Mouse (Mus musculus): Measurements from ENCODE around the gene Gm19426.
A peak's percentile ranks its signal among the peaks of the same experiment; 100 is the strongest.
"Not testable (repeated sequence)": the region's sequence is repeated elsewhere in the genome, so short reads cannot be mapped to it uniquely, and the experiment has no call there.

The Gm19426 gene

GRCm38 (mm10) chr2:84750115-84750514 is 6.7 kb upstream of the Gm19426 start:
- no peak for DNase-seq (ENCODE audit: low spot score in 2 of 2)

GRCm38 (mm10) chr2:84744126-84744525 is 671 bp upstream of the Gm19426 start:
- DNase-seq (ENCODE audit: low spot score in 2 of 2) = no peak

GRCm38 (mm10) chr2:84742451-84743283 is 788 bp downstream of the Gm19426 start:
- DNase-seq (ENCODE audit: low spot score in 2 of 2) = no peak

GRCm38 (mm10) chr2:84741841-84742450 is 1.5 kb downstream of the Gm19426 start:
- DNase-seq (ENCODE audit: low spot score in 2 of 2) = no peak

GRCm38 (mm10) chr2:84740608-84741333 is 2.7 kb downstream of the Gm19426 start:
- no peak for DNase-seq (ENCODE audit: low spot score in 2 of 2)

GRCm38 (mm10) chr2:84738271-84738911 is 5.1 kb downstream of the Gm19426 start:
- no peak for DNase-seq (ENCODE audit: low spot score in 2 of 2)

- DNase-seq (ENCODE audit: low spot score in 2 of 2) = no peak
Measured at GRCm38 (mm10) chr2:84737451-84737925, 6.0 kb downstream of the Gm19426 start.

- no peak for DNase-seq (ENCODE audit: low spot score in 2 of 2)
Measured at GRCm38 (mm10) chr2:84736312-84737161, 6.9 kb downstream of the Gm19426 start.

GRCm38 (mm10) chr2:84735346-84735920 is 8.0 kb downstream of the Gm19426 start:
- DNase-seq (ENCODE audit: low spot score in 2 of 2) = no peak

GRCm38 (mm10) chr2:84734919-84735318 is 8.5 kb downstream of the Gm19426 start:
- no peak for DNase-seq (ENCODE audit: low spot score in 2 of 2)

GRCm38 (mm10) chr2:84734351-84734864 is 9.0 kb downstream of the Gm19426 start:
- DNase-seq (ENCODE audit: low spot score in 2 of 2) = no peak

- DNase-seq (ENCODE audit: low spot score in 2 of 2) = peak in 1 of 2 experiments; percentile 58
Measured at GRCm38 (mm10) chr2:84733579-84734300, 9.7 kb downstream of the Gm19426 start, which contains the start of gene Ypel4. Ypel4 (plus strand) TSS chr2:84734058.

GRCm38 (mm10) chr2:84732394-84732793 is 11.1 kb downstream of the Gm19426 start:
- DNase-seq (ENCODE audit: low spot score in 2 of 2) = no peak

GRCm38 (mm10) chr2:84731206-84731605 is 12.2 kb downstream of the Gm19426 start:
- DNase-seq (ENCODE audit: low spot score in 2 of 2) = no peak

- DNase-seq (ENCODE audit: low spot score in 2 of 2) = not testable (repeated sequence)
Measured at GRCm38 (mm10) chr2:84728191-84728590, 15.3 kb downstream of the Gm19426 start.

GRCm38 (mm10) chr2:84727172-84727858 is 16.1 kb downstream of the Gm19426 start, which contains the start of gene Clp1:
Clp1 (minus strand) TSS chr2:84727350.
- DNase-seq (ENCODE audit: low spot score in 2 of 2) = peak; percentile 88 to 96

GRCm38 (mm10) chr2:84726716-84727115 is 16.7 kb downstream of the Gm19426 start:
- DNase-seq (ENCODE audit: low spot score in 2 of 2) = no peak

- DNase-seq (ENCODE audit: low spot score in 2 of 2) = no peak
Measured at GRCm38 (mm10) chr2:84725770-84726169, 17.7 kb downstream of the Gm19426 start.

GRCm38 (mm10) chr2:84723856-84724255 is 19.6 kb downstream of the Gm19426 start:
- no peak for DNase-seq (ENCODE audit: low spot score in 2 of 2)

Data from frontal cortex, postnatal 25 days (tissue).